Mouse (Mus musculus): ENCODE measurements around the gene Ccdc117. TPM values are rescaled to one million over a fixed set of nuclear protein-coding genes. Genes with fewer than 3 reads are reported as not detected.

Gene Ccdc117
- polyA plus RNA-seq, 1 experiment: 9.0 TPM

GRCm38 (mm10) chr11:5510099-5510391 lies 31.9 kb downstream of the Ccdc117 start:
- H3K27me3 ChIP-seq (ENCODE audit: control insufficient read depth, insufficient read depth, insufficient read length): no peaks in the 10 kb centered on the region
- no peak overlapping the region for H3K4me3 ChIP-seq
- H3K79me2 ChIP-seq (ENCODE audit: control insufficient read depth, insufficient read depth): no peaks in the 10 kb centered on the region
- no peaks in the 10 kb centered on the region for H3K36me3 ChIP-seq (ENCODE audit: control insufficient read depth, insufficient read depth)
- H3ac ChIP-seq (ENCODE audit: control insufficient read depth, insufficient read length): no peak overlapping the region
- H3K4me2 ChIP-seq (ENCODE audit: low read depth): no peak overlapping the region
- TF ChIP-seq MYOD1 (IDR thresholded peaks at IDR 0.05; ENCODE audit: control insufficient read depth in 1 of 3, insufficient read length in 2 of 3, low read depth in 2 of 3) (no peak), MAX (IDR thresholded peaks at IDR 0.05; ENCODE audit: low read depth) (no peak), E2F4 (IDR thresholded peaks at IDR 0.05; ENCODE audit: insufficient read depth) (no peak), USF1 (IDR thresholded peaks at IDR 0.05; ENCODE audit: low read depth) (no peak), TCF3 (IDR thresholded peaks at IDR 0.05; ENCODE audit: insufficient read length, low read depth) (no peak), CEBPB (IDR thresholded peaks at IDR 0.05; ENCODE audit: insufficient read depth, poor library complexity, severe bottlenecking) (no peak), POLR2A (IDR thresholded peaks at IDR 0.05; ENCODE audit: insufficient read length, low read depth) (no peak), REST (IDR thresholded peaks at IDR 0.05; ENCODE audit: insufficient read depth, insufficient read length) (no peak), TCF12 (IDR thresholded peaks at IDR 0.05; ENCODE audit: insufficient read depth, poor library complexity, severe bottlenecking) (no peak), MYOG (IDR thresholded peaks at IDR 0.05; ENCODE audit: control insufficient read depth in 1 of 3, insufficient read depth in 1 of 3, insufficient read length in 2 of 3, low read depth in 2 of 3) (no peak), SRF (IDR thresholded peaks at IDR 0.05; ENCODE audit: control insufficient read depth, insufficient read length, low read depth) (no peak), POLR2AphosphoS2 (IDR thresholded peaks at IDR 0.05; ENCODE audit: insufficient read length, low read depth) (no peak)

GRCm38 (mm10) chr11:5509215-5510098 lies 32.5 kb downstream of the Ccdc117 start:
- Histone ChIP-seq H3K27me3 (ENCODE audit: control insufficient read depth, insufficient read depth, insufficient read length) (no peaks in the 10 kb centered on the region), H3K79me2 (ENCODE audit: control insufficient read depth, insufficient read depth) (no peaks in the 10 kb centered on the region), H3K4me3 (no peak overlapping the region), H3ac (ENCODE audit: control insufficient read depth, insufficient read length) (no peak overlapping the region), H3K36me3 (ENCODE audit: control insufficient read depth, insufficient read depth) (no peaks in the 10 kb centered on the region), H3K4me2 (ENCODE audit: low read depth) (no peak overlapping the region)
- TF ChIP-seq MYOD1 (IDR thresholded peaks at IDR 0.05; ENCODE audit: control insufficient read depth in 1 of 3, insufficient read length in 2 of 3, low read depth in 2 of 3): no peak
- no peak for TF ChIP-seq TCF3 (IDR thresholded peaks at IDR 0.05; ENCODE audit: insufficient read length, low read depth)
- no peak for TF ChIP-seq MAX (IDR thresholded peaks at IDR 0.05; ENCODE audit: low read depth)
- TF ChIP-seq SRF (IDR thresholded peaks at IDR 0.05; ENCODE audit: control insufficient read depth, insufficient read length, low read depth): no peak
- no peak for TF ChIP-seq REST (IDR thresholded peaks at IDR 0.05; ENCODE audit: insufficient read depth, insufficient read length)
- no peak for TF ChIP-seq POLR2AphosphoS2 (IDR thresholded peaks at IDR 0.05; ENCODE audit: insufficient read length, low read depth)

GRCm38 (mm10) chr11:5505856-5506575 lies 36.0 kb downstream of the Ccdc117 start:
- Histone ChIP-seq H3K79me2 (ENCODE audit: control insufficient read depth, insufficient read depth) (no peaks in the 10 kb centered on the region), H3K4me3 (no peak overlapping the region), H3K27me3 (ENCODE audit: control insufficient read depth, insufficient read depth, insufficient read length) (no peaks in the 10 kb centered on the region), H3ac (ENCODE audit: control insufficient read depth, insufficient read length) (no peak overlapping the region), H3K4me2 (ENCODE audit: low read depth) (peak overlapping the region; percentile 36), H3K36me3 (ENCODE audit: control insufficient read depth, insufficient read depth) (no peaks in the 10 kb centered on the region)
- TF ChIP-seq MYOD1 (IDR thresholded peaks at IDR 0.05; ENCODE audit: control insufficient read depth in 1 of 3, insufficient read length in 2 of 3, low read depth in 2 of 3) (no peak), MAX (IDR thresholded peaks at IDR 0.05; ENCODE audit: low read depth) (no peak), TCF12 (IDR thresholded peaks at IDR 0.05; ENCODE audit: insufficient read depth, poor library complexity, severe bottlenecking) (no peak), CEBPB (IDR thresholded peaks at IDR 0.05; ENCODE audit: insufficient read depth, poor library complexity, severe bottlenecking) (no peak)

GRCm38 (mm10) chr11:5502351-5503051 lies 39.5 kb downstream of the Ccdc117 start:
- no peaks in the 10 kb centered on the region for H3K79me2 ChIP-seq (ENCODE audit: control insufficient read depth, insufficient read depth)
- no peak for TF ChIP-seq REST (IDR thresholded peaks at IDR 0.05; ENCODE audit: insufficient read depth, insufficient read length)
- TF ChIP-seq TCF3 (IDR thresholded peaks at IDR 0.05; ENCODE audit: insufficient read length, low read depth): no peak
- TF ChIP-seq POLR2AphosphoS2 (IDR thresholded peaks at IDR 0.05; ENCODE audit: insufficient read length, low read depth): no peak
- TF ChIP-seq E2F4 (IDR thresholded peaks at IDR 0.05; ENCODE audit: insufficient read depth): no peak
- TF ChIP-seq USF1 (IDR thresholded peaks at IDR 0.05; ENCODE audit: low read depth): no peak
- no peak for TF ChIP-seq MAX (IDR thresholded peaks at IDR 0.05; ENCODE audit: low read depth)
- no peak for TF ChIP-seq POLR2A (IDR thresholded peaks at IDR 0.05; ENCODE audit: insufficient read length, low read depth)
- no peak for TF ChIP-seq MYOG (IDR thresholded peaks at IDR 0.05; ENCODE audit: control insufficient read depth in 1 of 3, insufficient read depth in 1 of 3, insufficient read length in 2 of 3, low read depth in 2 of 3)
- no peak for TF ChIP-seq TCF12 (IDR thresholded peaks at IDR 0.05; ENCODE audit: insufficient read depth, poor library complexity, severe bottlenecking)
- TF ChIP-seq CEBPB (IDR thresholded peaks at IDR 0.05; ENCODE audit: insufficient read depth, poor library complexity, severe bottlenecking): no peak
- no peak for TF ChIP-seq SRF (IDR thresholded peaks at IDR 0.05; ENCODE audit: control insufficient read depth, insufficient read length, low read depth)
- no peak for TF ChIP-seq MYOD1 (IDR thresholded peaks at IDR 0.05; ENCODE audit: control insufficient read depth in 1 of 3, insufficient read length in 2 of 3, low read depth in 2 of 3)
- no peaks in the 10 kb centered on the region for H3K36me3 ChIP-seq (ENCODE audit: control insufficient read depth, insufficient read depth)

More at GRCm38 (mm10) chr11:5502351-5503051, 39.5 kb downstream of the Ccdc117 start:
- Histone ChIP-seq H3K4me3 (no peak overlapping the region), H3K4me2 (ENCODE audit: low read depth) (no peak overlapping the region), H3ac (ENCODE audit: control insufficient read depth, insufficient read length) (no peak overlapping the region), H3K27me3 (ENCODE audit: control insufficient read depth, insufficient read depth, insufficient read length) (no peaks in the 10 kb centered on the region)
